ENCODE assay signal across 16 mouse cellular contexts in genomic region chr16:90897651-90898050, GRCm38 (mm10). TPM values are rescaled to one million over a fixed set of nuclear protein-coding genes. Genes with fewer than 3 reads are reported as not detected.
DNase-seq lines count a peak whose midpoint lies in the region; ATAC-seq and TF ChIP-seq lines count a peak whose summit lies in the region.
"Had no signal": no experiment of that assay in that cellular context is flagged by ENCODE, and none has a peak within 500 bp of the region (broad histone marks: within the 10 kb centered on the region; RNA-seq: fewer than 3 reads in every experiment).

No protein-coding gene starts in this region.

- no peak for TF ChIP-seq CTCF in heart, adult 2 months (IDR thresholded peaks at IDR 0.05)

- H3K36me3 ChIP-seq in heart, adult 2 months (ENCODE audit: control insufficient read depth, insufficient read depth, low read length): no peaks in the 10 kb centered on the region
- H3K36me3 ChIP-seq in heart, embryonic 10.5 days: no peaks in the 10 kb centered on the region
- H3K36me3 ChIP-seq: embryonic facial prominence, embryonic 13.5 days; forebrain, embryonic 10.5 days; midbrain, embryonic 12.5 days had no signal

- DNase-seq in heart, adult 2 months: peak; percentile 58 to 71
- no peak for DNase-seq in heart, embryonic 10.5 days (ENCODE audit: low spot score)
- DNase-seq in 3134 (ENCODE audit: extremely low read depth, insufficient read length, low spot score) (peak; percentile 71), adipocyte (ENCODE audit: low spot score) (peak; percentile 92)
- peak; percentile 36 for DNase-seq in gonadal fat pad, adult 2 months (ENCODE audit: low read depth)
- DNase-seq in layer of hippocampus, postnatal 25 days (ENCODE audit: extremely low spot score in 1 of 2, low spot score in 1 of 2): no peak
- no peak for DNase-seq in thymus, postnatal 4 days
- DNase-seq: cerebellum, postnatal 36 days; lung, embryonic 14.5 days; thymus, adult 2 months had no signal

- H3K27me3 ChIP-seq in heart, adult 2 months (ENCODE audit: control insufficient read depth, insufficient read depth, low read length): no peaks in the 10 kb centered on the region
- H3K27me3 ChIP-seq in heart, embryonic 10.5 days (ENCODE audit: insufficient read depth, poor library complexity, severe bottlenecking): 0 out of 2 replicates have a peak, but pooled peaks cover 4% of the 10 kb centered on the region
- H3K27me3 ChIP-seq: embryonic facial prominence, embryonic 13.5 days; midbrain, embryonic 12.5 days had no signal

- no peak for TF ChIP-seq POLR2A in heart, adult 2 months (IDR thresholded peaks at IDR 0.05; ENCODE audit: insufficient read depth, low read depth, low read length)

- H3K9me3 ChIP-seq in heart, embryonic 10.5 days: no peaks in the 10 kb centered on the region
- H3K9me3 ChIP-seq: embryonic facial prominence, embryonic 13.5 days; forebrain, embryonic 10.5 days; midbrain, embryonic 12.5 days had no signal

- H3K4me1 ChIP-seq in heart, adult 2 months (ENCODE audit: control insufficient read depth, insufficient read depth, low read length): peaks cover 6% of the 10 kb centered on the region; the same call in 1 of the 2 replicates
- H3K4me1 ChIP-seq in heart, embryonic 10.5 days: peaks cover 8% of the 10 kb centered on the region
- H3K4me1 ChIP-seq: midbrain, embryonic 12.5 days had no signal

- no peak overlapping the region for H3K27ac ChIP-seq in heart, adult 2 months
- H3K27ac ChIP-seq in heart, embryonic 10.5 days: no peak overlapping the region
- H3K27ac ChIP-seq: embryonic facial prominence, embryonic 13.5 days; forebrain, embryonic 10.5 days; hindbrain, postnatal 0 days; midbrain, embryonic 12.5 days had no signal

- H3K9ac ChIP-seq in heart, adult 2 months (ENCODE audit: low read depth, low read length): no peak overlapping the region
- H3K9ac ChIP-seq: embryonic facial prominence, embryonic 13.5 days; lung, embryonic 14.5 days; midbrain, embryonic 12.5 days had no signal

- no peak for ATAC-seq in monocyte, adult 5-6 weeks (replicated peaks; ENCODE audit: insufficient number of reproducible peaks, low FRiP score, low TSS enrichment, poor library complexity, severe bottlenecking)
- ATAC-seq: activated CD4-positive, CD25-positive, alpha-beta regulatory T cell, adult 4 months; hindbrain, postnatal 0 days had no signal

- H3K79me2 ChIP-seq in heart, adult 2 months (replicated peaks; ENCODE audit: control insufficient read depth, insufficient read depth, low read length): no peaks in the 10 kb centered on the region

- WGBS in heart, adult 2 months: 64% methylated on average over 3 of the region's 3 CpGs
- 92% methylated on average over 3 of the region's 3 CpGs for WGBS in heart, embryonic 10.5 days

- intact Hi-C loops in heart, adult 2 months (cut with DNase I): no loop called here

- no peak overlapping the region for H3K4me3 ChIP-seq in heart, adult 2 months
- H3K4me3 ChIP-seq in heart, embryonic 10.5 days: no peak overlapping the region
- H3K4me3 ChIP-seq: embryonic facial prominence, embryonic 13.5 days; forebrain, embryonic 10.5 days; midbrain, embryonic 12.5 days had no signal

- TF ChIP-seq EP300 in heart, adult 2 months (IDR thresholded peaks at IDR 0.05; ENCODE audit: insufficient read depth, low read depth, low read length): peak; percentile 71; the same call in 1 of the 2 replicates

RNA-seq across cellular contexts. Expression of gene Cfap298, which starts 37.3 kb away (rescaled TPM):
- total RNA-seq in heart, adult 2 months (2021): 10 to 100 TPM; 24.2 to 27.5 TPM
- polyA plus RNA-seq in heart, adult 2 months (2012; rRNA removed): 8.2 TPM in 2 replicates
- polyA plus RNA-seq in heart, embryonic 10.5 days (2016; fragmentation: Nextera tagmentation; extraction: Ambion mirVana): 53.1 TPM in 2 replicates
- 9.6 and 12.2 TPM in 2 replicates for polyA plus RNA-seq in gonadal fat pad, adult 2 months (2012; rRNA removed)
- 10 to 100 TPM; 43.6 to 44.2 TPM for total RNA-seq in layer of hippocampus, postnatal 25 days (2021)
- total RNA-seq in monocyte, adult 5-6 weeks (2017): 10.7 to 19.1 TPM (median 18.3 TPM) in 3 replicates

Comparison
In these comparisons a context has a peak if more than half of its experiments do, and no peak if none do; other contexts are left out.
1. DNase-seq: peak in heart, adult 2 months (2 of 2), 3134 (single experiment), adipocyte (single experiment) and gonadal fat pad, adult 2 months (single experiment); none in heart, embryonic 10.5 days (single experiment), layer of hippocampus, postnatal 25 days (0 of 2) and thymus, postnatal 4 days (single experiment).